ENCODE assay signal across 8 mouse cellular contexts in the genomic region with DNA sequence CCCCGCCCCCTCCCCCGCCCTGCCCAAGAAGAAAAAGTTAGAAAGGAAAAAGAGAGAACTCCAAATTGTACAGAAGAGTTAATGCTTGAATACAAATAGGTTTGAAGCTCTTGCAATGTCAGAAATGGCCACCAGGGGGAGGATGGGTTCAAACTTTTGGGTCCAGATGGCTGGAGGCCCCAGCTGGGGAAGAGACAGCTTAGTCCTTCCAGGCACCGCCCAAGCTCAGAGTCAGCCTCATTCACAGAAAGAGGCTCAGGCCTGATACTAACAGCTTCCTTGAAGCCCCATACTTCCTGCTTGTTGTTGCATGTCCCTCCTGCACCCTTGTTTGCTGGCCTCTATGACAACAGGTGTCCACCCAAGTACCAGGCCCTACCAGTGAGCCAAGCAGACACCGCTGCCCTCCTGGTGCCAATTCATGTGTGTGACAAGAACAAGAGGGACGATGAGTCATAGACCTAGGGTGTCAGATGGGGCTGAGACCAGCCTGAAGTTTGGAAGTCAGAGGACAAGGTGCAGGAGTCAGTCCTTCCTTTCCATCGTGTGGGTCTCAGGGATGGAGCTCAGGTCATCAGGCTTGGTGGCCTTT. TPM values are rescaled to one million over a fixed set of nuclear protein-coding genes. Genes with fewer than 3 reads are reported as not detected.
DNase-seq lines count a peak whose midpoint lies in the region; ATAC-seq and TF ChIP-seq lines count a peak whose summit lies in the region.

No protein-coding gene starts in this region.

- intact Hi-C loops in heart, postnatal 14 days (cut with DNase I), result loop anchor here (2.0 to 5.0 kb wide), 2 partner anchors 87 to 257 kb away; no protein-coding TSS in a partner anchor

- no peak overlapping the region for H3K4me2 ChIP-seq in forebrain, embryonic 12.5 days
- no peak overlapping the region for H3K4me2 ChIP-seq in liver, embryonic 16.5 days (ENCODE audit: low read depth, low read length)
- no peak overlapping the region for H3K4me2 ChIP-seq in neural tube, embryonic 14.5 days (ENCODE audit: low read depth, low read length)

- ATAC-seq in forebrain, embryonic 12.5 days (ENCODE audit: low FRiP score), result peak; percentile 77
- ATAC-seq in liver, embryonic 16.5 days (ENCODE audit: low read depth), result peak; percentile 60
- ATAC-seq in neural tube, embryonic 14.5 days (ENCODE audit: low read depth), result peak; percentile 50; the same call in 1 of the 2 replicates

- peak; percentile 73 for TF ChIP-seq CTCF in E14TG2a.4 (conservative IDR thresholded peaks at IDR 0.05; ENCODE audit: low read length)
- TF ChIP-seq CTCF in testis, adult 2 months (IDR thresholded peaks at IDR 0.05; ENCODE audit: control insufficient read depth, insufficient read depth, insufficient replicate concordance, low read depth, low read length), result peak; percentile 56; the same call in 1 of the 2 replicates

- TF ChIP-seq POLR2A in testis, adult 2 months (IDR thresholded peaks at IDR 0.05; ENCODE audit: control insufficient read depth, low read depth, low read length), result no peak

- no peaks in the 10 kb centered on the region for H3K27me3 ChIP-seq in E14TG2a.4 (ENCODE audit: insufficient read depth, low read length)
- H3K27me3 ChIP-seq in forebrain, embryonic 12.5 days, result no peaks in the 10 kb centered on the region
- no peaks in the 10 kb centered on the region for H3K27me3 ChIP-seq in liver, embryonic 16.5 days (ENCODE audit: control insufficient read depth, insufficient read depth, low read depth, low read length)
- no peaks in the 10 kb centered on the region for H3K27me3 ChIP-seq in neural tube, embryonic 14.5 days (ENCODE audit: control insufficient read depth, insufficient read depth, low read length)
- H3K27me3 ChIP-seq in testis, adult 2 months (ENCODE audit: control insufficient read depth, insufficient read depth, low read length), result no peaks in the 10 kb centered on the region

- 47% methylated on average over 6 of the region's 6 CpGs for WGBS in forebrain, embryonic 12.5 days
- WGBS in large intestine, adult 2 months, result 24% methylated on average over 6 of the region's 6 CpGs
- WGBS in liver, embryonic 16.5 days (ENCODE audit: insufficient replicate concordance), result 41% methylated on average over 6 of the region's 6 CpGs
- WGBS in neural tube, embryonic 14.5 days, result 46% methylated on average over 6 of the region's 6 CpGs

- 0 out of 2 replicates have a peak overlapping the region, but pooled peaks have one; percentile 23 for H3K4me3 ChIP-seq in E14TG2a.4 (replicated peaks; ENCODE audit: low read length)
- H3K4me3 ChIP-seq in forebrain, embryonic 12.5 days (replicated peaks), result no peak overlapping the region
- H3K4me3 ChIP-seq in liver, embryonic 16.5 days (ENCODE audit: low read depth, low read length), result no peak overlapping the region
- H3K4me3 ChIP-seq in neural tube, embryonic 14.5 days (ENCODE audit: low read depth, low read length), result no peak overlapping the region
- H3K4me3 ChIP-seq in testis, adult 2 months (ENCODE audit: control insufficient read depth, low read depth, low read length), result no peak overlapping the region

- H3K9ac ChIP-seq in forebrain, embryonic 12.5 days, result no peak overlapping the region
- no peak overlapping the region for H3K9ac ChIP-seq in liver, embryonic 16.5 days (ENCODE audit: low read depth, low read length)
- no peak overlapping the region for H3K9ac ChIP-seq in neural tube, embryonic 14.5 days (replicated peaks; ENCODE audit: low read depth, low read length)

- H3K4me1 ChIP-seq in E14TG2a.4 (replicated peaks; ENCODE audit: low read depth, low read length), result peaks cover 51% of the 10 kb centered on the region
- peaks cover 3% of the 10 kb centered on the region; the same call in 1 of the 2 replicates for H3K4me1 ChIP-seq in forebrain, embryonic 12.5 days
- peaks cover 9% of the 10 kb centered on the region for H3K4me1 ChIP-seq in liver, embryonic 16.5 days (ENCODE audit: control insufficient read depth, low read depth, low read length)
- no peaks in the 10 kb centered on the region; the same call in 1 of the 2 replicates for H3K4me1 ChIP-seq in neural tube, embryonic 14.5 days (ENCODE audit: control insufficient read depth, insufficient read depth, low read length)
- no peaks in the 10 kb centered on the region; the same call in 1 of the 2 replicates for H3K4me1 ChIP-seq in testis, adult 2 months (ENCODE audit: control insufficient read depth, insufficient read depth, low read length)

- no peaks in the 10 kb centered on the region for H3K9me3 ChIP-seq in E14TG2a.4 (ENCODE audit: low read length)
- H3K9me3 ChIP-seq in forebrain, embryonic 12.5 days, result no peaks in the 10 kb centered on the region
- no peaks in the 10 kb centered on the region for H3K9me3 ChIP-seq in liver, embryonic 16.5 days (replicated peaks; ENCODE audit: control insufficient read depth, low read length)
- no peaks in the 10 kb centered on the region for H3K9me3 ChIP-seq in neural tube, embryonic 14.5 days (ENCODE audit: control insufficient read depth, low read length)

- H3K27ac ChIP-seq in forebrain, embryonic 12.5 days, result no peak overlapping the region
- peak overlapping the region; percentile 59 for H3K27ac ChIP-seq in liver, embryonic 16.5 days (ENCODE audit: low read length)
- H3K27ac ChIP-seq in neural tube, embryonic 14.5 days (ENCODE audit: low read depth, low read length), result no peak overlapping the region
- H3K27ac ChIP-seq in testis, adult 2 months (ENCODE audit: control insufficient read depth, insufficient read depth, low read depth, low read length), result peak overlapping the region; percentile 35; the same call in 1 of the 2 replicates

- DNase-seq in c-Kit-positive CD71-positive TER-119-negative erythroid progenitor cells, embryonic 14.5 days (ENCODE audit: low read depth), result peak; percentile 93
- DNase-seq in heart, postnatal 14 days, result peak; percentile 88 to 94
- DNase-seq in large intestine, adult 2 months (ENCODE audit: low read depth, low spot score), result peak; percentile 84

- H3K36me3 ChIP-seq in E14TG2a.4 (ENCODE audit: insufficient read depth, low read length), result peaks cover 4% of the 10 kb centered on the region; the same call in 1 of the 2 replicates
- H3K36me3 ChIP-seq in forebrain, embryonic 12.5 days (replicated peaks), result peaks cover 23% of the 10 kb centered on the region
- H3K36me3 ChIP-seq in liver, embryonic 16.5 days (ENCODE audit: control insufficient read depth, insufficient read depth), result no peaks in the 10 kb centered on the region
- no peaks in the 10 kb centered on the region for H3K36me3 ChIP-seq in neural tube, embryonic 14.5 days (ENCODE audit: control insufficient read depth, insufficient read depth, low read length)
- H3K36me3 ChIP-seq in testis, adult 2 months (ENCODE audit: control insufficient read depth, insufficient read depth, low read length), result peaks cover 5% of the 10 kb centered on the region

RNA-seq across cellular contexts. Expression of gene Rinl, which starts 8.6 kb away (rescaled TPM):
- 1.2 and 2.5 TPM in 2 replicates for polyA plus RNA-seq in forebrain, embryonic 12.5 days (2016; fragmentation: Nextera tagmentation; extraction: Ambion mirVana)
- 1 to 10 TPM; 2.2 to 4.0 TPM for total RNA-seq in heart, postnatal 14 days (2021)
- 6.4 and 7.5 TPM in 2 replicates for polyA plus RNA-seq in large intestine, adult 2 months (2012; rRNA removed)
- polyA plus RNA-seq in liver, embryonic 16.5 days (2015; fragmentation: Nextera tagmentation; extraction: Ambion mirVana), result 8.1 and 8.7 TPM in 2 replicates
- polyA plus RNA-seq in neural tube, embryonic 14.5 days (2014; fragmentation: Nextera tagmentation; extraction: Ambion mirVana), result 1.6 TPM in 2 replicates
- 1.1 and 1.6 TPM in 2 replicates for polyA plus RNA-seq in testis, adult 2 months (2012; rRNA removed)

RNA-seq across cellular contexts. Expression of gene Nfkbib, which starts 12.9 kb away (rescaled TPM):
- 42.7 and 42.9 TPM in 2 replicates for polyA plus RNA-seq in forebrain, embryonic 12.5 days (2016; fragmentation: Nextera tagmentation; extraction: Ambion mirVana)
- total RNA-seq in heart, postnatal 14 days (2021), result 10 to 100 TPM; 15.9 to 18.0 TPM
- polyA plus RNA-seq in large intestine, adult 2 months (2012; rRNA removed), result 56.7 and 72.9 TPM in 2 replicates
- 29.3 TPM in 2 replicates for polyA plus RNA-seq in liver, embryonic 16.5 days (2015; fragmentation: Nextera tagmentation; extraction: Ambion mirVana)
- 67.0 and 77.8 TPM in 2 replicates for polyA plus RNA-seq in neural tube, embryonic 14.5 days (2014; fragmentation: Nextera tagmentation; extraction: Ambion mirVana)
- 134 and 152 TPM in 2 replicates for polyA plus RNA-seq in testis, adult 2 months (2012; rRNA removed)

RNA-seq across cellular contexts. Expression of gene Sirt2, which starts 13.6 kb away (rescaled TPM):
- polyA plus RNA-seq in forebrain, embryonic 12.5 days (2016; fragmentation: Nextera tagmentation; extraction: Ambion mirVana), result 68.3 and 77.4 TPM in 2 replicates
- total RNA-seq in heart, postnatal 14 days (2021), result 10 to 100 TPM; 71.6 to 75.1 TPM
- polyA plus RNA-seq in large intestine, adult 2 months (2012; rRNA removed), result 40.2 and 53.9 TPM in 2 replicates
- polyA plus RNA-seq in liver, embryonic 16.5 days (2015; fragmentation: Nextera tagmentation; extraction: Ambion mirVana), result 24.1 and 28.0 TPM in 2 replicates
- polyA plus RNA-seq in neural tube, embryonic 14.5 days (2014; fragmentation: Nextera tagmentation; extraction: Ambion mirVana), result 97.2 and 110 TPM in 2 replicates
- 144 and 203 TPM in 2 replicates for polyA plus RNA-seq in testis, adult 2 months (2012; rRNA removed)

RNA-seq across cellular contexts. Expression of gene Ccer2, which starts 24.2 kb away (rescaled TPM):
- polyA plus RNA-seq in forebrain, embryonic 12.5 days (2016; fragmentation: Nextera tagmentation; extraction: Ambion mirVana), result not detected in 2 replicates
- total RNA-seq in heart, postnatal 14 days (2021), result not detected
- not detected in 2 replicates for polyA plus RNA-seq in large intestine, adult 2 months (2012; rRNA removed)
- polyA plus RNA-seq in liver, embryonic 16.5 days (2015; fragmentation: Nextera tagmentation; extraction: Ambion mirVana), result not detected in 2 replicates
- polyA plus RNA-seq in neural tube, embryonic 14.5 days (2014; fragmentation: Nextera tagmentation; extraction: Ambion mirVana), result 0.79 and 0.81 TPM in 2 replicates
- polyA plus RNA-seq in testis, adult 2 months (2012; rRNA removed), result not detected in 2 replicates

RNA-seq across cellular contexts. Expression of gene Hnrnpl, which starts 28.2 kb away (rescaled TPM):
- 267 and 357 TPM in 2 replicates for polyA plus RNA-seq in forebrain, embryonic 12.5 days (2016; fragmentation: Nextera tagmentation; extraction: Ambion mirVana)
- 100 to 1,000 TPM; 314 to 317 TPM for total RNA-seq in heart, postnatal 14 days (2021)
- 273 and 275 TPM in 2 replicates for polyA plus RNA-seq in large intestine, adult 2 months (2012; rRNA removed)
- polyA plus RNA-seq in liver, embryonic 16.5 days (2015; fragmentation: Nextera tagmentation; extraction: Ambion mirVana), result 69.0 and 80.7 TPM in 2 replicates
- 158 and 160 TPM in 2 replicates for polyA plus RNA-seq in neural tube, embryonic 14.5 days (2014; fragmentation: Nextera tagmentation; extraction: Ambion mirVana)
- 162 and 200 TPM in 2 replicates for polyA plus RNA-seq in testis, adult 2 months (2012; rRNA removed)

Comparison
In these comparisons a context has a peak if more than half of its experiments do, and no peak if none do; other contexts are left out.
1. H3K27ac ChIP-seq: peak in liver, embryonic 16.5 days (single experiment) and testis, adult 2 months (single experiment); none in forebrain, embryonic 12.5 days (single experiment) and neural tube, embryonic 14.5 days (single experiment).
2. Peak in every context shown above with its lines, with median percentiles within 50 percentile points of each other: DNase-seq and ATAC-seq.